Mouse (Mus musculus) cerebellum, postnatal 36 days (tissue): Measurements from ENCODE around the gene Ltc4s.

Source experiments
- DNase-seq, 2 experiments: peaks; one replicate each; pipeline ENCODE4 v3.0.0; 2021 to 2022; ENCODE audit warnings: mixed read lengths in 2 of 2

The Ltc4s gene

GRCm38 (mm10) chr11:50238324-50238723 lies at the start of gene Ltc4s:
TSS of gene Ltc4s (minus strand) at chr11:50238616.
- DNase-seq, result no peak

- DNase-seq, result no peak
Observed at GRCm38 (mm10) chr11:50286428-50286827, 48.0 kb upstream of the Ltc4s start.

GRCm38 (mm10) chr11:50285696-50286095 lies 47.3 kb upstream of the Ltc4s start:
- DNase-seq, result no peak

GRCm38 (mm10) chr11:50285263-50285662 lies 46.8 kb upstream of the Ltc4s start:
- DNase-seq, result no peak

GRCm38 (mm10) chr11:50280053-50280452 lies 41.6 kb upstream of the Ltc4s start:
- DNase-seq, result no peak

GRCm38 (mm10) chr11:50279005-50279404 lies 40.6 kb upstream of the Ltc4s start:
- no peak for DNase-seq

- no peak for DNase-seq
Observed at GRCm38 (mm10) chr11:50277706-50278105, 39.3 kb upstream of the Ltc4s start.

GRCm38 (mm10) chr11:50277025-50277424 lies 38.6 kb upstream of the Ltc4s start:
- DNase-seq, result no peak

GRCm38 (mm10) chr11:50275568-50276151 lies 37.2 kb upstream of the Ltc4s start:
- no peak for DNase-seq

- no peak for DNase-seq
Observed at GRCm38 (mm10) chr11:50275077-50275476, 36.7 kb upstream of the Ltc4s start.

- no peak for DNase-seq
Observed at GRCm38 (mm10) chr11:50272819-50273218, 34.4 kb upstream of the Ltc4s start.

GRCm38 (mm10) chr11:50269885-50270284 lies 31.5 kb upstream of the Ltc4s start:
- no peak for DNase-seq

- no peak for DNase-seq
Observed at GRCm38 (mm10) chr11:50269163-50269562, 30.7 kb upstream of the Ltc4s start.

GRCm38 (mm10) chr11:50266997-50267396 lies 28.6 kb upstream of the Ltc4s start:
- DNase-seq, result no peak

- no peak for DNase-seq
Observed at GRCm38 (mm10) chr11:50265931-50266330, 27.5 kb upstream of the Ltc4s start.

- DNase-seq, result no peak
Observed at GRCm38 (mm10) chr11:50263198-50263597, 24.8 kb upstream of the Ltc4s start.

- DNase-seq, result peak in 1 of 2 experiments; percentile 37
Observed at GRCm38 (mm10) chr11:50262020-50262419, 23.6 kb upstream of the Ltc4s start.

- no peak for DNase-seq
Observed at GRCm38 (mm10) chr11:50258310-50258709, 19.9 kb upstream of the Ltc4s start.

GRCm38 (mm10) chr11:50256615-50257014 lies 18.2 kb upstream of the Ltc4s start:
- DNase-seq, result no peak

GRCm38 (mm10) chr11:50254010-50254580 lies 15.7 kb upstream of the Ltc4s start:
- peak; percentile 50 to 57 for DNase-seq

- DNase-seq, result no peak
Observed at GRCm38 (mm10) chr11:50253393-50253792, 15.0 kb upstream of the Ltc4s start.

GRCm38 (mm10) chr11:50252684-50253265 lies 14.4 kb upstream of the Ltc4s start:
- no peak for DNase-seq

- DNase-seq, result no peak
Observed at GRCm38 (mm10) chr11:50252166-50252565, 13.8 kb upstream of the Ltc4s start.

GRCm38 (mm10) chr11:50248473-50249171 lies 10.2 kb upstream of the Ltc4s start:
- no peak for DNase-seq
